Mouse (Mus musculus) thymus, adult 18-20 months (tissue): ENCODE data around the gene Otol1.

Experiments used
- DNase-seq, 2 experiments: peaks; one replicate each; pipeline ENCODE4 v3.0.0; 2022; ENCODE audit warnings: mixed read lengths in 2 of 2

The Otol1 gene

GRCm38 (mm10) chr3:70007313-70007712 lies at the start of gene Otol1:
Gene Otol1, plus strand, starts transcription at chr3:70007613.
- DNase-seq: no peak

GRCm38 (mm10) chr3:69962187-69962586 lies 45.2 kb upstream of the Otol1 start:
- no peak for DNase-seq

GRCm38 (mm10) chr3:69971482-69972097 lies 35.8 kb upstream of the Otol1 start:
- no peak for DNase-seq

- no peak for DNase-seq
Observed at GRCm38 (mm10) chr3:69978092-69978491, 29.3 kb upstream of the Otol1 start.

GRCm38 (mm10) chr3:69993806-69994205 lies 13.6 kb upstream of the Otol1 start:
- DNase-seq: no peak

- no peak for DNase-seq
Observed at GRCm38 (mm10) chr3:70001540-70001939, 5.9 kb upstream of the Otol1 start.

GRCm38 (mm10) chr3:70003126-70003764 lies 4.2 kb upstream of the Otol1 start:
- DNase-seq: no peak

- DNase-seq: no peak
Observed at GRCm38 (mm10) chr3:70003955-70004354, 3.5 kb upstream of the Otol1 start.

GRCm38 (mm10) chr3:70004379-70004778 lies 3.0 kb upstream of the Otol1 start:
- DNase-seq: no peak

- DNase-seq: no peak
Observed at GRCm38 (mm10) chr3:70012641-70013040, 5.2 kb downstream of the Otol1 start.

GRCm38 (mm10) chr3:70026605-70027004 lies 19.2 kb downstream of the Otol1 start:
- DNase-seq: no peak

- DNase-seq: no peak
Observed at GRCm38 (mm10) chr3:70029260-70029659, 21.8 kb downstream of the Otol1 start.

GRCm38 (mm10) chr3:70035593-70035992 lies 28.2 kb downstream of the Otol1 start:
- no peak for DNase-seq
